Mouse (Mus musculus): ENCODE data around the gene 1700019N19Rik. TPM values are rescaled to one million over a fixed set of nuclear protein-coding genes. Genes with fewer than 3 reads are reported as not detected.

1700019N19Rik gene
- polyA plus RNA-seq, 1 experiment from 2014 or later, result not detected

GRCm38 (mm10) chr19:58758871-58759270 lies 35.4 kb downstream of the 1700019N19Rik start:
- Histone ChIP-seq H3K4me3 (replicated peaks) (no peak overlapping the region), H3K27ac (no peak overlapping the region), H3K27me3 (no peaks in the 10 kb centered on the region), H3K4me2 (no peak overlapping the region), H3K9me3 (peaks cover 9% of the 10 kb centered on the region), H3K4me1 (replicated peaks) (peaks cover 8% of the 10 kb centered on the region; the same call in 1 of the 2 replicates), H3K9ac (replicated peaks) (no peak overlapping the region), H3K36me3 (no peaks in the 10 kb centered on the region)
- no peak for ATAC-seq (ENCODE audit: insufficient number of reproducible peaks, insufficient read depth, low FRiP score, low TSS enrichment, low read depth)
- WGBS, result 90% methylated on average over 4 of the region's 4 CpGs

GRCm38 (mm10) chr19:58751504-58751903 lies 42.8 kb downstream of the 1700019N19Rik start:
- no peak overlapping the region for H3K27ac ChIP-seq
- peaks cover 9% of the 10 kb centered on the region for H3K9me3 ChIP-seq
- 72% methylated on average over 2 of the region's 2 CpGs for WGBS
- no peak overlapping the region for H3K4me2 ChIP-seq
- ATAC-seq (ENCODE audit: insufficient number of reproducible peaks, insufficient read depth, low FRiP score, low TSS enrichment, low read depth), result no peak
- no peaks in the 10 kb centered on the region for H3K4me1 ChIP-seq (replicated peaks)
- H3K27me3 ChIP-seq, result no peaks in the 10 kb centered on the region
- H3K9ac ChIP-seq (replicated peaks), result no peak overlapping the region
- no peaks in the 10 kb centered on the region for H3K36me3 ChIP-seq
- H3K4me3 ChIP-seq (replicated peaks), result no peak overlapping the region

GRCm38 (mm10) chr19:58750822-58751221 lies 43.4 kb downstream of the 1700019N19Rik start:
- Histone ChIP-seq H3K9me3 (peaks cover 9% of the 10 kb centered on the region), H3K27me3 (no peaks in the 10 kb centered on the region), H3K4me3 (replicated peaks) (no peak overlapping the region), H3K36me3 (no peaks in the 10 kb centered on the region), H3K9ac (replicated peaks) (no peak overlapping the region), H3K4me1 (replicated peaks) (no peaks in the 10 kb centered on the region), H3K4me2 (no peak overlapping the region), H3K27ac (no peak overlapping the region)
- WGBS, result 89% methylated on average over 2 of the region's 2 CpGs
- no peak for ATAC-seq (ENCODE audit: insufficient number of reproducible peaks, insufficient read depth, low FRiP score, low TSS enrichment, low read depth)

- 92% methylated on average over 9 of the region's 9 CpGs for WGBS
- no peak overlapping the region for H3K4me3 ChIP-seq (replicated peaks)
- H3K36me3 ChIP-seq, result no peaks in the 10 kb centered on the region
- H3K27ac ChIP-seq, result no peak overlapping the region
- H3K27me3 ChIP-seq, result no peaks in the 10 kb centered on the region; the same call in none of the 2 replicates
- H3K4me1 ChIP-seq (replicated peaks), result no peaks in the 10 kb centered on the region
- no peak overlapping the region for H3K4me2 ChIP-seq
- ATAC-seq (ENCODE audit: insufficient number of reproducible peaks, insufficient read depth, low FRiP score, low TSS enrichment, low read depth), result no peak
- no peak overlapping the region for H3K9ac ChIP-seq (replicated peaks)
- no peaks in the 10 kb centered on the region for H3K9me3 ChIP-seq
These were observed 46.7 kb downstream of the 1700019N19Rik start for GRCm38 (mm10) chr19:58747498-58748000.

DNA sequence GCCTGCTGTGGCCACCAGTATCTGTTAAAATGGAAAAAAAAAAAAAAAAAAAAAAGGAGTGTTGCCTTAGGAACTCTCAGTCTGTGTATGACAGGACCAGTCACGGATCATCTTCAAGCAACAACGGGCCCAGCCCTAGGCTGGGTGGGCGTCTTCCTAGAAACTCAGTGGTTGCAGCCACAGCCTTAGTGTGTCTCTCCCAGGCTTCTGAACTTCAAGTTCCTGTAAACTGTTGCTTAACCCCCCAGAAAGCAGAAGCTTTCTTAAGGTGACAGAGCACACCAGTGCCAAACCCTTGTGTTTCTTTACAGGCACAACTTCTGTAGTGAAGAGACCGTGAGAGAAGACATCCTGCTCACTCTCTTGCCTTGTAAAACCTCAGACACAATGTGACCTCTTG lies 50.5 kb downstream of the 1700019N19Rik start:
- Histone ChIP-seq H3K4me1 (replicated peaks) (no peaks in the 10 kb centered on the region), H3K27ac (no peak overlapping the region), H3K9me3 (no peaks in the 10 kb centered on the region), H3K4me3 (replicated peaks) (no peak overlapping the region), H3K9ac (replicated peaks) (no peak overlapping the region), H3K4me2 (no peak overlapping the region), H3K27me3 (no peaks in the 10 kb centered on the region; the same call in none of the 2 replicates), H3K36me3 (no peaks in the 10 kb centered on the region)
- 51% methylated on average over 4 of the region's 4 CpGs for WGBS
- no peak for ATAC-seq (ENCODE audit: insufficient number of reproducible peaks, insufficient read depth, low FRiP score, low TSS enrichment, low read depth)

GRCm38 (mm10) chr19:58742711-58743110 lies 51.5 kb downstream of the 1700019N19Rik start:
- WGBS, result 85% methylated on average over 4 of the region's 4 CpGs
- no peak for ATAC-seq (ENCODE audit: insufficient number of reproducible peaks, insufficient read depth, low FRiP score, low TSS enrichment, low read depth)
- Histone ChIP-seq H3K27ac (no peak overlapping the region), H3K36me3 (no peaks in the 10 kb centered on the region), H3K27me3 (no peaks in the 10 kb centered on the region; the same call in none of the 2 replicates), H3K9ac (replicated peaks) (no peak overlapping the region), H3K9me3 (no peaks in the 10 kb centered on the region), H3K4me2 (no peak overlapping the region), H3K4me3 (replicated peaks) (no peak overlapping the region), H3K4me1 (replicated peaks) (no peaks in the 10 kb centered on the region)

- Histone ChIP-seq H3K4me1 (replicated peaks) (no peaks in the 10 kb centered on the region), H3K4me3 (replicated peaks) (no peak overlapping the region), H3K27ac (no peak overlapping the region), H3K4me2 (no peak overlapping the region), H3K9ac (replicated peaks) (no peak overlapping the region), H3K9me3 (no peaks in the 10 kb centered on the region), H3K27me3 (no peaks in the 10 kb centered on the region; the same call in none of the 2 replicates), H3K36me3 (no peaks in the 10 kb centered on the region)
- WGBS, result 78% methylated on average over 6 of the region's 6 CpGs
- ATAC-seq (ENCODE audit: insufficient number of reproducible peaks, insufficient read depth, low FRiP score, low TSS enrichment, low read depth), result no peak
These were observed 53.2 kb downstream of the 1700019N19Rik start for GRCm38 (mm10) chr19:58741036-58741435.

DNA sequence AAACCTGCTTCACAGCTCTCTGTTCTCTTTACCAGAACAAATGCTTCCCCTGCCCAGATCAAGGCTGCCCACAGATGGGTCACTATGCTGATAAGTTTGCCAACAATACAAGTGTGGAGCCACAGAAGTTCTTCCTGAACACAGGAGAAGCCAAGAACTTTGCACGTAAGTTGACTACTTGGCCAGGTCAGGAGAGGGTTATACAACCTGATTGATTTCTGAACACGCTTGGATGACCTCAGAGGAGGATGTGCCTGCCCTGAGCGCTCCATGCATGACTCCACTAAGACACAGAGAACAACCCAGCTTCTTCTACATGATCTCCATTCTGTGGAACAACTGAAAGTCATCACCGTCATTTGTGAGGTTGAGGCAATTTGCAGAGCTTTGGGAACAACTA lies 56.1 kb downstream of the 1700019N19Rik start:
- Histone ChIP-seq H3K27ac (no peak overlapping the region), H3K4me3 (replicated peaks) (no peak overlapping the region), H3K27me3 (no peaks in the 10 kb centered on the region; the same call in 1 of the 2 replicates), H3K9ac (replicated peaks) (no peak overlapping the region), H3K36me3 (no peaks in the 10 kb centered on the region), H3K9me3 (no peaks in the 10 kb centered on the region), H3K4me2 (no peak overlapping the region), H3K4me1 (replicated peaks) (no peaks in the 10 kb centered on the region)
- WGBS, result 86% methylated on average over 4 of the region's 4 CpGs
- ATAC-seq (ENCODE audit: insufficient number of reproducible peaks, insufficient read depth, low FRiP score, low TSS enrichment, low read depth), result no peak

Other genes with a start within 250 kb of the 1700019N19Rik start
- gene Pnlip, start 142.0 kb downstream of the 1700019N19Rik start, polyA plus RNA-seq (2016; fragmentation: Nextera tagmentation; extraction: Ambion mirVana), result not detected in 2 replicates
- not detected in 2 replicates for gene Pnliprp1, start 65.6 kb downstream of the 1700019N19Rik start, polyA plus RNA-seq (2016; fragmentation: Nextera tagmentation; extraction: Ambion mirVana)
- gene Pnliprp2, start 34.7 kb downstream of the 1700019N19Rik start, polyA plus RNA-seq (2016; fragmentation: Nextera tagmentation; extraction: Ambion mirVana), result 0.18 TPM in 1 of 2 replicates, not detected in the other
- gene Eno4, start 149.0 kb upstream of the 1700019N19Rik start, polyA plus RNA-seq (2016; fragmentation: Nextera tagmentation; extraction: Ambion mirVana), result 0.46 and 0.90 TPM in 2 replicates
- gene Hspa12a, start 149.2 kb upstream of the 1700019N19Rik start, polyA plus RNA-seq (2016; fragmentation: Nextera tagmentation; extraction: Ambion mirVana), result 4.8 and 5.1 TPM in 2 replicates

Measured in limb, embryonic 12.5 days (tissue).